Mouse (Mus musculus) heart, postnatal 10 days (tissue): ENCODE results near the gene Tmprss7. TPM values are rescaled to one million over a fixed set of nuclear protein-coding genes. Genes with fewer than 3 reads are reported as not detected.
A peak's percentile ranks its signal among the peaks of the same experiment; 100 is the strongest.

Experiments used
- DNase-seq, 2 experiments: peaks; one replicate each; pipeline ENCODE4 v3.0.0; 2021
- intact Hi-C: fragments of 180-260 bp; cut with DNase I; formaldehyde crosslinking; loops from one replicate; pipeline ENCODE4 v1.15.1; 2025
- total RNA-seq, 2 experiments: library from RNA; stranded (reverse); gene quantifications; 2 replicates each; pipeline ENCODE4 v1.2.3; 2021

Gene Tmprss7
- total RNA-seq, 2 experiments from 2014 or later = not detected

DNA sequence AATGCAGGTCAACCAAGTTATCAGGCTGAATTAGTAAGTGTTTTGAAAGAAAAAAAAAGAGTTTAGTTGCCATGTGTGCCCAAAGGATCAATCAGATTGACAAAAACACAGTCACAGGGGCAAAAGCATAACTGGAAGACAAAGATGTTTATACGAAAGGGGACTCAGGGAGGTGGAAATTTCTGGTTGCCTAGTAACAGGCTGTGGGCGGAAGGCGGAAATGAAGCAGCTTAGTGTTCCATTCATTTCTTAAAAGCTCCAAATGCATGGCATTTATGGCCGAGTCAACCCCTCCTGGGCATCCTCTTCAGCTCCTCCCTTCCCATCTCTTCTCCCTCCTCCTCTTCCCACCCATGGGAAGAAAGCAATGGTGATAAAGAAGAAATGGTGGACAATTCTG lies 3.3 kb downstream of the Tmprss7 start:
- intact Hi-C loops = no loop called here
- peak in 1 of 2 experiments; percentile 5 for DNase-seq

- DNase-seq = no peak
- intact Hi-C loops = no loop called here
Measured at GRCm38 (mm10) chr16:45686833-45687232, 6.6 kb downstream of the Tmprss7 start.

DNA sequence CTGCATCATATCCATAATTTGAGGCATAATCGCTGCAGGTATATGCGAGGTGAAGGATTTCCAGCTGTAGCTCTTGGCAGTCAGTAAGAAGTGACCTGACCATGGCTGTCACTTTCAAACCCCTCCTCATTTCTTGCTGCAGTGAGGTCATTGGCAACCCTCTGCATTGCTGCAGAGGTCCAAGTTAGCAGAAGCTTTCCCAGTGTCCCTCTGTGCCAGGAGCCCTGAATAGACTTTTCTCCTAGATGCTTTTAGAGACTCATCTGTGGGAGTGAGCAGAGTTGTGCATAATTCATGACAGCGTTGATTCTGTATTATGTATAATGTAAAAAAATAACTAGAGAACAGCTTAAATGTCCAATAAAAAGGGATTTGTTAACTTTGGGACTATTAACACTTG lies 8.2 kb downstream of the Tmprss7 start:
- intact Hi-C loops = loop anchor here (1.0 to 2.0 kb wide), 2 partner anchors 282 to 338 kb away; no protein-coding TSS in a partner anchor
- peak in 1 of 2 experiments; percentile 3 for DNase-seq

DNA sequence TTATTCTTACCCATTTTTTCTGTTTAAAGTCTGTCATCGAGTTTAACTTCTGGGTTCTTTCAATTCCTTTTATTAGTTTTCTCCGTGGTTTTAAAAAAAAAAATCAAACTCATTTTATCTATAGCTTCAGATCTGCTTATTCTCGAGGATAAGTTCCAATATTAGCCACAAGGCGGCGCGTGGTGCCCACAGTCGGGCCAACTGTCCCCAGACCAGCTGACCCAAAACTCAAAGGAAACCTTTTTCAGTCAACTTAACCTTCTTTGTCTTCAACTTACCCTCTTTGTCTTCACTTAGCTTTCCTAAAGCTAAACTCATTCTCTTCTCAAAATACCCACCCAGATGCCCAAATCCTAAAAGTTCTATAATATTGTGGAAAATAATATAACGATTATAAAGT lies 8.6 kb downstream of the Tmprss7 start:
- intact Hi-C loops = loop anchor here (1.0 to 2.0 kb wide), 2 partner anchors 282 to 338 kb away; no protein-coding TSS in a partner anchor
- DNase-seq = peak; percentile 72 to 85

DNA sequence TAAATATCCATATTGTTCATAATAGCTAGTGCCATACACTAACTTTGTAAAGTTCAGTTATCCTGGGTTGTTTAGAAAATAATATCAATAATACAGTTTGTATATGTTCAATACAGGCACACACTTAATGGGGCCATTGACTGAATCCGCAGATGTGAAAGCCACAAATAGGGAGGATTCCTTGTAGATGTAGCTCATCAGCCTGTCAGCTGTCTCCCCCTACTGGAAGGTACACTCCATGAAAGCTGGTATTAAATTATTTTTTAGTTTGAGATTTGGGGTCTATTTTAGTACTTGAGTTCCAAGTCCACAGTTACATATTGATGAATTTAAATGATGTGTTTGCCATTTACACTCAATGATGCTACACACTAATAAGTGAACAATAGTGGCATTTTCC lies 17.0 kb downstream of the Tmprss7 start:
- intact Hi-C loops = no loop called here
- DNase-seq = peak in 1 of 2 experiments; percentile 15

- DNase-seq = no peak
- intact Hi-C loops = no loop called here
Measured at GRCm38 (mm10) chr16:45670005-45670404, 23.5 kb downstream of the Tmprss7 start.

GRCm38 (mm10) chr16:45668178-45668577 lies 25.3 kb downstream of the Tmprss7 start:
- DNase-seq = no peak
- intact Hi-C loops = no loop called here

GRCm38 (mm10) chr16:45666136-45666535 lies 27.3 kb downstream of the Tmprss7 start:
- intact Hi-C loops = no loop called here
- peak in 1 of 2 experiments; percentile 9 for DNase-seq

GRCm38 (mm10) chr16:45662381-45662780 lies 31.1 kb downstream of the Tmprss7 start:
- DNase-seq = no peak
- intact Hi-C loops = no loop called here

DNA sequence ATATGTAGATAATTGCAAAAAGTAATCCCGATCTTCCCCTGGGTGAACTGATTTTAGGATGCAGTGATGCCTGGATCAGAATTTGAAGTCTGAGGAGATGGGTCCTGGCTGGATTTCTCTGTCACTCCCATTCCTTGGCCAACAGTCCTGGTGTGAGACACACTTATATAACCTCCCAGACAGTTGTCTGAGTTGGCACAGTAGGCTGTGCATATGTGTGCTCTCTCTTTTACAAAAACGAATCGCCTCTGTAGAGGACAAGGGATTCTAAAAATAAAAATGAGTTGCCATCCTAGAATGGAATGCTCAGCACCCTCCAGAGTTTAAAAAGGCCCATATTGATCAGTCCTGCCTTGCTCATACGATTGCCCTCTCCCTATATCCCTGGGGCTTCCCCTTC lies 33.9 kb downstream of the Tmprss7 start:
- no peak for DNase-seq
- intact Hi-C loops = no loop called here

DNA sequence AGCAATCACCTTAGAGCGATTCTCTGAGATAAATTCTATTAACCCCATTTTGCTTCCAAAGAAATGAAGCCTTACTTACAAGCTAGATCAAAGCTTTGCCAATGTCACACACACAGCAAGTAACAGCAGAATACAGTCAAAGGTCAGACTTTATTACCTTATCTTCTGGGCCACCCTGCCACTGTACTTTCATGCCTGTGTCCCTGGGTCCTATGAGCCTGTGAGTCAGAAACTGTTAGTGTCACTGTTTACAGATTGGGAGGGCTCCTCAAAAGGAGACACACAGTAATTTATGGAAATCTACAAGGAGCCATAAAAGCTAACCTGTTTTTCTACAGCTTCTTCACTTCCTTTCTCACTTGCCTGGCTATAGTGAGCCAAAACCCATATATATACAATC lies 35.2 kb downstream of the Tmprss7 start:
- no peak for DNase-seq
- intact Hi-C loops = no loop called here

- intact Hi-C loops = no loop called here
- no peak for DNase-seq
Measured at GRCm38 (mm10) chr16:45657574-45658159, 35.8 kb downstream of the Tmprss7 start.

DNA sequence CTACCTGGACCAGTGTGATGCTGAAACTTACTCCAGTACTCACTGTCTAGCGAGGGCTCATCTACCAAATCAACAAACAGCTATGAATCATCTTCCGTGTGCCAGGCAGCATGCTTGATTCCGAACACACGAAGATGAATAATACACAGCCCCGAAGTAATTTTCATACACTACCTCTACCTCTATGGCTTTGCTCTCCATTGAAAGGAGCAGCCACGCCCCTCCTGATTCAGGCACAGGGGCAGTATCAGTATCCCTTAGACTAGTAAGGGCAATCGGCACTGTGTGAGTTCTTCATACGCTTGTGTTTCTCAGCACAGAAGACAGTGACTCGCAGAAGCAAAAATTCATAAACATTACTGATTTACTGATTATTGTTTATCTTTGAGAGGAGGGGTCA lies 39.0 kb downstream of the Tmprss7 start:
- intact Hi-C loops = no loop called here
- no peak for DNase-seq

DNA sequence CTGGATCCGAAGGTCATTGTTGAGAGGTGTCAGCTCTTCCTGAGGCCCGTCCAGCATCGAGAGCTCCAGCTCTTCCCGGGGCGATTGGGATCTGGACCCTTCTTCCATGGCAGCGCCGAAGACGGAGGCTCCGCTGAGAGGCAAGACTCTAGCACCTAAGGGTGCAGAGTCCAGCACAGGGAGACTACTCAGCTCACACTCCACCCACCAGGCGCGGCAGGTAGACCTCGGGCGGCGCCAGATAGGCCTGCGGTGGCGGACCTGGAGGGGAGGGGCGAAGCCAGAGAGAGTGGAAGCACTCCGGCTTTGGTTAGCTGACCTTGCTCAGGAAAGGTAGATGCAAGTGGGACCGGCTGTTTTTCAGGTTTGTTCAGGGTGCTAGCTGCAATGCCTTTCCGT lies 39.5 kb downstream of the Tmprss7 start, which contains the start of gene BC016579:
Gene BC016579, minus strand, starts transcription at position 135 of the 399 bp plus-strand sequence.
- intact Hi-C loops = no loop called here
- no peak for DNase-seq

GRCm38 (mm10) chr16:45653009-45653933 lies 40.2 kb downstream of the Tmprss7 start:
- intact Hi-C loops = no loop called here

DNA sequence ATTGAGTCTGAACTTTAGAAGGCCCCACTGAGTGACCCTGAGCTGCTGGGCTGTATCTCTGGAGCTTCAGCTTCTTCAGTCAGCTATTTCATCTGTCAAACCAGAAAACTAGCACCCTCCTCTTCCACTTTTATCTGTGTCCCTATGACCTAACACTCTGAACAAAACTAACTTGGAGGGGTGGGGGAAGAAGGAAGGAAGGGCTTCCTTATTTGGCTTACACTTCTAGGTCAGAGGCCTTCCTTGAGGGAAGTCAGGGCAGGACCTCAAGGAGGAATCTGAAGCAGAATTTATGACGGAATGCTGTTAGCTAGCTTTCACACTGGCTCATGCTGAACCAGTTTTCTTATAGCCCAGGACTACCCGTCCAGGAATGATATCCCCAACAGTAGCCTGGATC lies 42.0 kb downstream of the Tmprss7 start:
- intact Hi-C loops = no loop called here
- no peak for DNase-seq

More at GRCm38 (mm10) chr16:45653009-45653933, 40.2 kb downstream of the Tmprss7 start:
- no peak for DNase-seq

GRCm38 (mm10) chr16:45644380-45644779 lies 49.1 kb downstream of the Tmprss7 start:
- DNase-seq = peak; percentile 14 to 27
- intact Hi-C loops = no loop called here

DNA sequence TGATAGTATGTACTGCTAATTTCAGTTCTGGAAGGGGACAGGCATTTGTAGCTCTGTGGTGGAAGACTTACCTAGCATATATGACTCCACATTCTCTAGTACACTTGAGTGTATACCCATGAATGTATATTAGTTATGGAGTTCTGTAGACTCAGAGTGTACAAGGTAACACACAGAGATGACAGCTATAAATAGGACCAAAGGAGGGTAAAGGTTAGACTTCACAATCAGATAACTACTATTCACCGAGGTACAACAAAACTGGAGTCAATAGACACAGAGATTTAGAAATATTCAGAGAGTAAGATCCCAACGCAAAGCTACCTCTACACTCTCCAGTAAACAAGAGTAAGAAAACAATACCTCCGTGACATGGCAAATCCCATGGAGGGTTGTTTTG lies 49.5 kb downstream of the Tmprss7 start:
- no peak for DNase-seq
- intact Hi-C loops = no loop called here

GRCm38 (mm10) chr16:45641301-45641700 lies 52.2 kb downstream of the Tmprss7 start:
- intact Hi-C loops = no loop called here
- DNase-seq = no peak

DNA sequence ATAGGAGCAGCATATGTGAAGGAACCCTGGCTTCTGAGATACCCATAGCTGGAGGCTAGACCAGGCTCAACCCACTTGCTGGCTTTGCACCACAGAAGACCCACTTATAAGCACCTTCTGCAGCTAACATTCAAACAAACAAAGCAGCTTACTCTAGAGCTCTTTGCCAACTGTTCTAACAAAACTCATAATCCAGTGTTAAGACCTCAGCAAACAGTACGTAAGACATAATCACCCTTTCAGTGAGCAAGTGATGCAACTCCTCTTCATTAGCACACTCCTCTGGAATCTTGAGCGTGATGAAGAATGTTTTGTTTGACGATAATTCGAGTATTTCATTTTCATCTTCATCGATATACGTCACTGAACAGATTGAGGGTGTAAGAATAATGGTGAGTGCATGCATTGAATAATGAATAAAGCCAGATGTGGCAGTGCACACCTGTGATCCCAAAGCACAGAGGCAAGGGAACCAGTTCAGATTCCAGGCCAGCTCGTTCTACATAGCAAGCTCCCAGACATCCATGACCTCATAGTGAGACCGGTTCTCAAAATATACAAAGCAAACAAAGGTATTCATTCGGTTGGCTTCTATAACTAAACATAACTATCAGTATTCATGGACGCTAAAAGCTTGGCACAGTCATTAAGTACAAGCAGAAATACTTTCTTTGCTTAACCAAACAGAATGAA lies 53.2 kb downstream of the Tmprss7 start:
- no peak for DNase-seq
- intact Hi-C loops = no loop called here

- no peak for DNase-seq
- intact Hi-C loops = no loop called here
Measured at GRCm38 (mm10) chr16:45635826-45636225, 57.6 kb downstream of the Tmprss7 start.
